In the genomic region with DNA sequence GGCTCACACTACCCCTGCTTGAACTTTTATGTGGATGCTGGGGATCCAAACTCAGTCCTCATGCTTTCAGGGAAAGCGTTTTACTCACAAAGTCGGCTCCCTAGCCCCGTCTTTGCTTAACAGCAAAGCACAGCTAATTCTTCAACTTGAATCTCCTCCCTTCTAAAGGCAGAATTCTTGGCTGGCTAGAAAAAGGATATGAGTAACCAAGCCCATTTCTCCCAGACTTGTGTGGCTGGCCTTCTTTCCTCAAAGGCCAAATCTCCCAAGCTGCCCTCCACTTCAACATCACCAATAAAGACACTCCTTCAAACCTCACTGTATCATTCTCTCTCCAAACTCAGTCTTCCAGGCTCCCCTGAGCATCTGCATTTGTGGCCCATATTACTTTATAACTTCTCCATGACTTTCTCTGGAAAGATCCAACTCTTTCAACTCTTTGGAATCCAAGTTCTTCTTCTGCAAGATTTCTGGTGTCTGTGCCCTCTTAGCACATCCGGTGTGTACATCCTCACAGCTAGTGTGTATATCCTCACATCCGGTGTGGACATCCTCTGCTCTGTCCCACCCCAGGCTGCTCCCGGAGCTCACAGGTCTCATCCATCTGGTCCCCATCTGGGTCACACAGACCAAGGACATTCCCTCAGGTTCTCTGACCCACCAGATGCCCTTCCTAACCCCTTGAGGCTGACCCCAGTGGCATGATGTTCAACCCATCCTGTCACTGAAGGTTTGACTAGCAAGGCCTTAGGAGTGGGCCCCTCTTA, we compare ENCODE assay signal across 10 mouse cellular contexts. TPM values are rescaled to one million over a fixed set of nuclear protein-coding genes. Genes with fewer than 3 reads are reported as not detected.
DNase-seq lines count a peak whose midpoint lies in the region; ATAC-seq lines count a peak whose summit lies in the region.
"Had no signal": no experiment of that assay in that cellular context is flagged by ENCODE, and none has a peak within 500 bp of the region (broad histone marks: within the 10 kb centered on the region; RNA-seq: fewer than 3 reads in every experiment).

No protein-coding gene starts in this region.

- H3K4me3 ChIP-seq in heart, embryonic 13.5 days: no peak overlapping the region
- H3K4me3 ChIP-seq in embryonic facial prominence, embryonic 12.5 days: no peak overlapping the region
- no peak overlapping the region for H3K4me3 ChIP-seq in limb, embryonic 13.5 days

- no peaks in the 10 kb centered on the region for H3K9me3 ChIP-seq in heart, embryonic 13.5 days
- no peaks in the 10 kb centered on the region for H3K9me3 ChIP-seq in embryonic facial prominence, embryonic 12.5 days
- H3K9me3 ChIP-seq in limb, embryonic 13.5 days: peaks cover 4% of the 10 kb centered on the region; the same call in 1 of the 2 replicates

- peak overlapping the region; percentile 69 for H3K27ac ChIP-seq in heart, embryonic 13.5 days (replicated peaks)
- peak overlapping the region; percentile 18; the same call in 1 of the 2 replicates for H3K27ac ChIP-seq in embryonic facial prominence, embryonic 12.5 days
- H3K27ac ChIP-seq in limb, embryonic 13.5 days: peak overlapping the region; percentile 74

- intact Hi-C loops in heart, postnatal 14 days (cut with DNase I): no loop called here

- DNase-seq in heart, postnatal 14 days: no peak
- peak; percentile 64 for DNase-seq in 3T3-L1 (ENCODE audit: low read depth, low spot score)
- DNase-seq in thymus, postnatal 36 days: no peak
- DNase-seq in cerebellum, adult 11-12 months: no peak
- DNase-seq: layer of hippocampus, adult 9-11 months; thymus, adult 18-20 months had no signal

- no peak overlapping the region for H3K9ac ChIP-seq in heart, embryonic 13.5 days
- no peak overlapping the region for H3K9ac ChIP-seq in embryonic facial prominence, embryonic 12.5 days
- H3K9ac ChIP-seq in limb, embryonic 13.5 days: no peak overlapping the region

- WGBS in heart, embryonic 13.5 days: 86% methylated on average over 6 of the region's 6 CpGs
- WGBS in embryonic facial prominence, embryonic 12.5 days: 62% methylated on average over 6 of the region's 6 CpGs
- 68% methylated on average over 6 of the region's 6 CpGs for WGBS in limb, embryonic 13.5 days

- H3K36me3 ChIP-seq in heart, embryonic 13.5 days: no peaks in the 10 kb centered on the region
- no peaks in the 10 kb centered on the region for H3K36me3 ChIP-seq in embryonic facial prominence, embryonic 12.5 days
- no peaks in the 10 kb centered on the region for H3K36me3 ChIP-seq in limb, embryonic 13.5 days

- no peak overlapping the region for H3K4me2 ChIP-seq in heart, embryonic 13.5 days
- no peak overlapping the region for H3K4me2 ChIP-seq in embryonic facial prominence, embryonic 12.5 days (replicated peaks)
- no peak overlapping the region for H3K4me2 ChIP-seq in limb, embryonic 13.5 days (replicated peaks)

- peaks cover 41% of the 10 kb centered on the region for H3K4me1 ChIP-seq in heart, embryonic 13.5 days
- peaks cover 34% of the 10 kb centered on the region for H3K4me1 ChIP-seq in embryonic facial prominence, embryonic 12.5 days
- peaks cover 54% of the 10 kb centered on the region for H3K4me1 ChIP-seq in limb, embryonic 13.5 days

- no peak for ATAC-seq in heart, embryonic 13.5 days (ENCODE audit: extremely low read depth, insufficient number of reproducible peaks, low FRiP score, low TSS enrichment)
- no peak for ATAC-seq in embryonic facial prominence, embryonic 12.5 days (ENCODE audit: insufficient number of reproducible peaks, insufficient read depth, low FRiP score, low TSS enrichment)
- ATAC-seq in limb, embryonic 13.5 days (ENCODE audit: low FRiP score, low read depth): no peak
- no peak for ATAC-seq in cerebellum, adult (ENCODE audit: insufficient number of reproducible peaks, low FRiP score, low TSS enrichment)

- no peaks in the 10 kb centered on the region for H3K27me3 ChIP-seq in heart, embryonic 13.5 days (replicated peaks)
- H3K27me3 ChIP-seq in embryonic facial prominence, embryonic 12.5 days: no peaks in the 10 kb centered on the region
- H3K27me3 ChIP-seq in limb, embryonic 13.5 days: no peaks in the 10 kb centered on the region

RNA-seq across cellular contexts. Expression of gene Nedd4, which starts 18.3 kb away (rescaled TPM):
- polyA plus RNA-seq in heart, embryonic 13.5 days (2015; fragmentation: Nextera tagmentation; extraction: Ambion mirVana): 468 and 480 TPM in 2 replicates
- total RNA-seq in heart, postnatal 14 days (2021): 100 to 1,000 TPM; 405 to 416 TPM
- 722 and 756 TPM in 2 replicates for polyA plus RNA-seq in embryonic facial prominence, embryonic 12.5 days (2016; fragmentation: Nextera tagmentation; extraction: Ambion mirVana)
- 754 and 779 TPM in 2 replicates for polyA plus RNA-seq in limb, embryonic 13.5 days (2015; fragmentation: Nextera tagmentation; extraction: Ambion mirVana)

Comparison
In these comparisons a context has a peak if more than half of its experiments do, and no peak if none do; other contexts are left out.
1. H3K27ac ChIP-seq: peak in every context shown above with its lines; median percentile 74 in limb, embryonic 13.5 days; 69 in heart, embryonic 13.5 days; 18 in embryonic facial prominence, embryonic 12.5 days.